Mouse (Mus musculus) kidney, adult 18-20 months (tissue): ENCODE results near the gene Gm21830.
"Not testable (repeated sequence)": the region's sequence is repeated elsewhere in the genome, so short reads cannot be mapped to it uniquely, and the experiment has no call there.

ENCODE experiments used
- DNase-seq: peaks from one replicate; pipeline ENCODE4 v3.0.0; 2021

Gm21830 gene

GRCm38 (mm10) chr2:67413425-67413824 lies at the start of gene Gm21830:
TSS of gene Gm21830 (plus strand) at chr2:67413725.
- not testable (repeated sequence) for DNase-seq

- no peak for DNase-seq
Measured at GRCm38 (mm10) chr2:67364506-67364905, 49.0 kb upstream of the Gm21830 start.

- DNase-seq, result no peak
Measured at GRCm38 (mm10) chr2:67378504-67378903, 35.0 kb upstream of the Gm21830 start.

GRCm38 (mm10) chr2:67420853-67421252 lies 7.3 kb downstream of the Gm21830 start:
- no peak for DNase-seq

- no peak for DNase-seq
Measured at GRCm38 (mm10) chr2:67422799-67423198, 9.3 kb downstream of the Gm21830 start.

- DNase-seq, result no peak
Measured at GRCm38 (mm10) chr2:67433081-67433480, 19.6 kb downstream of the Gm21830 start, which contains the start of gene Gm26727. TSS of gene Gm26727 (minus strand) at chr2:67433181.

GRCm38 (mm10) chr2:67438309-67438708 lies 24.8 kb downstream of the Gm21830 start:
- DNase-seq, result no peak

- DNase-seq, result no peak
Measured at GRCm38 (mm10) chr2:67445780-67446179, 32.3 kb downstream of the Gm21830 start, which contains the start of gene Xirp2. TSS of gene Xirp2 (plus strand) at chr2:67446002.

GRCm38 (mm10) chr2:67446772-67447171 lies 33.2 kb downstream of the Gm21830 start:
- no peak for DNase-seq

GRCm38 (mm10) chr2:67447206-67447605 lies 33.7 kb downstream of the Gm21830 start:
- no peak for DNase-seq

- no peak for DNase-seq
Measured at GRCm38 (mm10) chr2:67460857-67461256, 47.3 kb downstream of the Gm21830 start.

GRCm38 (mm10) chr2:67467036-67467435 lies 53.5 kb downstream of the Gm21830 start:
- no peak for DNase-seq

- not testable (repeated sequence) for DNase-seq
Measured at GRCm38 (mm10) chr2:67470030-67470429, 56.5 kb downstream of the Gm21830 start.

- DNase-seq, result peak; percentile 22
Measured at GRCm38 (mm10) chr2:67477753-67478152, 64.2 kb downstream of the Gm21830 start.

- DNase-seq, result no peak
Measured at GRCm38 (mm10) chr2:67481051-67481450, 67.5 kb downstream of the Gm21830 start.
